Mouse (Mus musculus): ENCODE results near the gene Gfer. TPM values are rescaled to one million over a fixed set of nuclear protein-coding genes. Genes with fewer than 3 reads are reported as not detected.

Gene Gfer
- polyA plus RNA-seq (2012; ENCODE audit: insufficient read depth, insufficient read length, missing spikeins) = 32.8 and 36.9 TPM in 2 replicates

DNA sequence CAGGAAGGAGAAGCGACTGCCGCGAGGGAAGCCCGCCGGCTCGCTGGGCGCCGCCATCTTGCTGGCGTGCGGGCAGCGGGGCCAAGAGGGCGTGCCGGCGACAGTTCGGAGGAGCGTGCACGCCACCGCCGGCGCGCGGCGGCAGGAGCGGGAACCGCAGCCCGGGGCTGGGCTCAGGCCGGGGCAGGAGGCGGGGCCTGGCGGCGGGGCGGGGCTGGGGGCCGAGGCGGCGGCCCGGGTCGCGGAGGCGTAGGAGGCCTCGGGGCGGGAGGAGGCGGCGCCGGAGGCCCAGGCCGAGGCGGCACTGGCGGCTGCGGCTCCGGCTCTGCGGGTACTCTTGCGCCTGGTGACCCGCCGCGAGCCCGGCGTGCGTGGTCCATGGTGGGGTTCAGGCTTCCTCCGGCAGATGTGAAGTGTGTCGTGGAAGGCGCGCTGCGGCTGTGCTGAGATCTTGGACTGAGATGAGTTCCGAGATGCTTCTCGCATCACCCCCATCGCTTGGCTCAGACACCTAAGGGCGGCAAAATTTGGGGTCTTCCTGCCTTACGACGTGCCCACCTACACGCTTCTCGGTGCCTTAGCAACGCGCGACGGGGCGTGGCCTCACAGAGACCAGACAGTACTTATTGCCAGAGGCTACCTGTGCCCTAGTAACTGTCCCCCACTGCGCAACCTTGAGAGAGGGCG is at the start of gene Gfer, which contains the start of gene Noxo1:
TSS of gene Gfer (minus strand) at position 146 of the 687 bp plus-strand sequence.
TSS of gene Noxo1 (plus strand) at position 224 of the 687 bp plus-strand sequence.
- H3K27ac ChIP-seq (replicated peaks; ENCODE audit: low read depth, low read length) = peak within 1 kb of the TSS; percentile 43
- H3K4me1 ChIP-seq (ENCODE audit: control insufficient read depth, insufficient read depth, insufficient read length, low read length) = peaks cover 3% of the 10 kb centered on the region; the same call in 1 of the 2 replicates
- H3K4me3 ChIP-seq (ENCODE audit: insufficient read depth, low read depth, low read length) = peak within 1 kb of the TSS; percentile 92

DNA sequence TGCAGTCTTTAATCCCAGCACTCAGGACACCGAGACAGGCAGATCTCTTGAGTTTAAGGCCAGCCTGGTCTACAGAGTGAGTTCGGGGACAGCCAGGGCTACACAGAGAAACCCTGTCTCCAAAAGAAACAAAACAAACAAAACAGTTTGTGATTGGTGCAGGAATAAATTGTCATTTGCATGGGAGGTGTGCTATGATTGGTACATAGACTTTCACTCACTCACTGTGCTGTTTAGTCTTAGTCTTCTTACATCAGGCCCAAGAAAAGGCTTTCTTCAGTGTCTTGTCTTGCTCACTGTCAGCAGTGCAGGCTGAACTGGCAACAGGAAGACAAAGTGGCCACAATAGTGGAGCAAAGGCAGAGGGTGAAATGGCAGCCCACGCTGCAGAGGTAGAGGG is 48.4 kb upstream of the Gfer start:
- Histone ChIP-seq H3K4me1 (ENCODE audit: control insufficient read depth, insufficient read depth, insufficient read length, low read length) (peaks cover 4% of the 10 kb centered on the region), H3K27ac (replicated peaks; ENCODE audit: low read depth, low read length) (no peak overlapping the region), H3K4me3 (ENCODE audit: insufficient read depth, low read depth, low read length) (no peak overlapping the region)

DNA sequence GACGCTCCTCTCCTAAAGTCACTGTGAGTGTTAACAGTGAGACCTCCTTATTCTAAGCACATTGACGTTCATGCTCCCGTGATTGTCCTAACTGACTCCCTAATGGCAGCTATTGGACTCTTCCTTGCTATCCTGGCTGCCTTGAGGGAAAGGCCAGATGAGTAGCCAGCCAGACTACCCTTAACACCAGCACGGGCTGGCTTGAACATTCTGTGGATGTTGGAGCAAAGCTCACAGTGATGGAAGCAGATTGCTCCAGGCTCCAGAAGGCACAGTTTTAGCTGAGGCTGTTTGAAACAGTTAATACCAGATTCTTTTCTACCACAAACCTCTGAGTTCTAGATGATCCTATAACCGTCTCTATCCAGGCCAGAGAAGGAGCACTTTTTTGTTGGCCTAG is 47.9 kb upstream of the Gfer start:
- no peak overlapping the region for H3K4me3 ChIP-seq (ENCODE audit: insufficient read depth, low read depth, low read length)
- H3K4me1 ChIP-seq (ENCODE audit: control insufficient read depth, insufficient read depth, insufficient read length, low read length) = peaks cover 4% of the 10 kb centered on the region
- H3K27ac ChIP-seq (replicated peaks; ENCODE audit: low read depth, low read length) = no peak overlapping the region

DNA sequence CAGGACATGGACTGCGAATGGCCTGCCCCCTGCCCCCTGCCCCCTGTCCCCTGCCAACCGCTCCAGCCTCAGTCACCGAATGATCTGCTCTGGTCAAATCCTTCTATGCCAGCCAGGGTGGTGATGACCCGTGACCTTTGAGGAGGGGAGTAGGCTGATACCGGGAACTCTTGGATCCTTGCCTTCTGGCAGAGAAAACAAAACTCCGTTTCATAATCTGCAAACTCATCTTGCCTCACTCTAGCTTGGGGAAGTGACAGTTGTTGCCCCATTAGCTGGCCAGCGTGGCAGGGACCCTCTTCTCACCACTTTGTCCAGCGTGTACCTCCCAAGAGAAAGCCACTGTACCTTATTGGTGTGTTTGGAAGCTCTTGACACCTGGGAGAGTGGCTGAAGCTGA is 46.4 kb upstream of the Gfer start:
- H3K4me1 ChIP-seq (ENCODE audit: control insufficient read depth, insufficient read depth, insufficient read length, low read length) = peaks cover 12% of the 10 kb centered on the region
- no peak overlapping the region for H3K27ac ChIP-seq (replicated peaks; ENCODE audit: low read depth, low read length)
- H3K4me3 ChIP-seq (ENCODE audit: insufficient read depth, low read depth, low read length) = no peak overlapping the region

DNA sequence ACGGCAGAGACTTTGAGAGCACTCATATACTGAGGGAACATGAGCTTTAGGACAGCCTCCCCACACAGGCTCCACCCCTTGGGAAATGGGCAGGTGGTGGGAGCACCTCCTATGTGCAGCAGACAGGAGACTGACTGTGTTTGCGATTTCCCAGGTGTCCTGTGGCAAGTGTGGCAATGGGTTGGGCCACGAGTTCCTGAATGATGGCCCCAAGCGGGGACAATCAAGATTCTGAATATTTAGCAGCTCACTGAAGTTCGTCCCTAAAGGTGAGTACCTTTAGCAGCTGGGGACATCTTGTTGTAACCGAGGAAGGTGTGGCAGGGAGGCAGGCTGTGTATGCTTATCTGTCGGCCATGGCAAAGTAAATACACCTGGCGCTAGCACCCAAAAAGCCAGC is 44.0 kb upstream of the Gfer start:
- Histone ChIP-seq H3K4me3 (ENCODE audit: insufficient read depth, low read depth, low read length) (no peak overlapping the region), H3K27ac (replicated peaks; ENCODE audit: low read depth, low read length) (no peak overlapping the region), H3K4me1 (ENCODE audit: control insufficient read depth, insufficient read depth, insufficient read length, low read length) (peaks cover 14% of the 10 kb centered on the region)

DNA sequence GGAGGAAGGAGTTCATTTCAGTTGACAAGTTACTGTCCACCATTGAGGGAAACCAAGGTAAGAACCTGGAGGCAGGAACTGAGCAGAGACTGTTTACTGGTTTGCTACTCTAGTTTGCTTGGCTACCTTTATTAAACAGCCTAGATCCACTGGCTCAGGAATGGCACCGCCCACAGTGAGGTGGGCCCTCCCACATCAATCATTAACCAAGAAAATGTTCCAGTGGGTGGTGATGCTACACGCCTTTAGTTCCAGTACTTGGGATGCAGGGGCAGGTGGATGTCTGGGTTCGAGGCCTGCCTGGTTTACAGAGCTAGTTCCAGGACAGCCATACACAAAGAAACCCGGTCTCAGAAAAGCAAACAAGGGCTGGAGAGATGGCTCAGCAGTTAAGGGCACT is 42.3 kb upstream of the Gfer start:
- H3K4me1 ChIP-seq (ENCODE audit: control insufficient read depth, insufficient read depth, insufficient read length, low read length) = peaks cover 14% of the 10 kb centered on the region
- H3K4me3 ChIP-seq (ENCODE audit: insufficient read depth, low read depth, low read length) = no peak overlapping the region
- no peak overlapping the region for H3K27ac ChIP-seq (replicated peaks; ENCODE audit: low read depth, low read length)

DNA sequence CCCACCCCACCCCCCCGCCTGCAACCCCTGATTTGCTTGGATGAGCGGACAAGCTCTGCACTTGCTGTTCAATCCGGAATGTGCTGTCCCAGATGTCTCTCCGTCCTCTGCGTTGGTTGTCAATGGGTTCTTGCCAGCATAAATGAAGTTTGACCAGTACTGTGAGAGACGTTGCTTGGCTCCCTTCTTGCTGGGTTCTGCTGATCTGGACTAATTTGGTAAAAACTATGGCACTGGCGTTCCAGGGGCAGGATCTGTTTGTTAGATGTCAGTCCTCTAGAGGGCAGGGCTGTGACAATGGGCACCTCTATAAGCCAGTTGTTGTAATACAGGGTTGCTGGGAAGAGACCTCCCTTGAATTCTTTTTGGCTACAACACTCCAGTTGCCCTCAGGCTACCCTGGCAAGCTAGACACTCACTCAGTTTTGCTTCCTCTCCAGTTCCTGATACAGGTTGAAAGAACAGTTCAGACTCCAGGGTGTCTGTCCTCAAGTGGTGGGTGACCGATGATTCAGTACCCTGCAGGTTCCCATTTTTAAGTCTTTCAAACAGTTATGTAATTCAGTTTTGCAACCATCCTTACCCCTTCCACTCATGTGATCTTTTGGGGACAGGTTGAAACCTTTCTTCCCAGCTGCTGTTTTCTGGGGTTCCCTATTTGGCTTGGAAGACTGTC is 41.3 kb upstream of the Gfer start:
- peak overlapping the region; percentile 81 for H3K4me3 ChIP-seq (ENCODE audit: insufficient read depth, low read depth, low read length)
- no peak overlapping the region for H3K27ac ChIP-seq (replicated peaks; ENCODE audit: low read depth, low read length)

DNA sequence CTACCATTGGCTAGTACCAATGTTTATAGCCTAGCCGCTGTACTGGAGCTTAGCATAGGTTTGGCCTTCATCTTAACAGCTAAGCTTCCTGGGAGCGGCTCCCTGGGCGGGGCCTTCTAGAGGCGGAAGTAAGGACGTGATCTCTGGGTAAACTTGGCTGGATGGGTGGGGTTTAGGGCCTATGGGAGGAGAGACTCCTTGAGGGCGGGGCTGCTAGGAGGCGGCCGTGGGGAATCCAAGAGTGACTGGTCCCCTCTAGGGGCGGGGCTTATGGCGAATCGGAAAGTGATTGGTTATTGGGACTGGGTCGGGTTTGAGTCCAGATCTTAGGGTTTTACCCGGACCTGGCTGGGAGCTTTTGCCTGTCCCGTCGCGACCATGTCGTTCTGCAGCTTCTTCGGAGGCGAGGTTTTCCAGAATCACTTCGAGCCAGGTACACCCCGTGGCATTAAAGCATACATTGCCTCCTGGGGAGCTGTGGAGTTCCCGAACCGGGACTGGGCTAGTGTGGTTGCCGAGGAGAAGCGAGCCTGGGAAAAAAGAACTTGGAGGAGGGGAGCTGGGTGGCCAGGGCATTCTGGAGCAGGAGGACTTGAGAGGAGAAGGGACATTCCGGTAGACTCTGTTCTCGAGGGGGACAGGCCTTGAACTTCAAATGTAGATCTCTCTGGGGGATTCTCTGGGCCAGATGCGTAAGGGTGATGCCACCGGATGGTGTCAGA is 40.5 kb upstream of the Gfer start, which contains the start of gene Msrb1:
TSS of gene Msrb1 (plus strand) at position 313 of the 722 bp plus-strand sequence.
- Histone ChIP-seq H3K4me3 (ENCODE audit: insufficient read depth, low read depth, low read length) (peak within 1 kb of the TSS; percentile 81), H3K4me1 (ENCODE audit: control insufficient read depth, insufficient read depth, insufficient read length, low read length) (peaks cover 10% of the 10 kb centered on the region)

More for the DNA sequence above, 41.3 kb upstream of the Gfer start:
- peaks cover 10% of the 10 kb centered on the region for H3K4me1 ChIP-seq (ENCODE audit: control insufficient read depth, insufficient read depth, insufficient read length, low read length)

DNA sequence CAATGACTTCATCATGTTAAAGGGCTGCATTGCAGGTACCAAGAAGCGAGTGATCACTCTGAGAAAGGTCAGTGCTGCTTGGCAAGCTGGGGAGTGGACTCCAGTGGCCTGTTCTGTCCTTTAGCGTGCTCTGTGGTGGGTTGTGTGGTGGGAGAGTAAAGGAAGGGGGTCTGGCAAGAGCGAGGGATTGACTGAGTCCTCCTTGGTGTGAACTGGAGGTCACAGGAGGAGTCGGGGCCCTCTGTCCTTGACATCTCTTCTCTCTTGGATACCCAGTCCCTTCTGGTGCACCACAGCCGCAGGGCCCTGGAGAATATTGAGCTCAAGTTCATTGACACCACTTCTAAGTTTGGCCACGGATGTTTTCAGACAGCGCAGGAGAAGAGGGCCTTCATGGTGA is 39.5 kb upstream of the Gfer start:
- Histone ChIP-seq H3K27ac (replicated peaks; ENCODE audit: low read depth, low read length) (no peak overlapping the region), H3K4me1 (ENCODE audit: control insufficient read depth, insufficient read depth, insufficient read length, low read length) (peaks cover 10% of the 10 kb centered on the region), H3K4me3 (ENCODE audit: insufficient read depth, low read depth, low read length) (no peak overlapping the region)

More for the DNA sequence above, 40.5 kb upstream of the Gfer start, which contains the start of gene Msrb1:
- peak within 1 kb of the TSS; percentile 69 for H3K27ac ChIP-seq (replicated peaks; ENCODE audit: low read depth, low read length)

DNA sequence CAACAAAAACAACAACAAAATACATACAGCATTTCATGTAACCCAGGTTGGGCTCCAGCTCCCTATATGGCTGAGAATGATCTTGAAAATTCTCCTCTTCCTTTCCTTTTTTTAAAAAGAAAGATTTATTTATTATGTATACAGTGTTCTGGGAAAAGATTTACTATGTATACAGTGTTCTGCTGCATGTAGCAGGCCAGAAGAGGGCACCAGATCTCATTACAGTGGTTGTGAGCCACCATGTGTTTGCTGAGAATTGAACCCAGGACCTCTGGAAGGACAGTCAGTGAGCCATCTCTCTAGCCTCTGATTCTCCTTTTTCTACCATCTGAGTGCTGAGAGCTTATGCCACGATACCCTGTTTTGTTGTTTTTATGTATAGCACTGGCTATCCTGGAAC is 38.6 kb upstream of the Gfer start:
- Histone ChIP-seq H3K4me1 (ENCODE audit: control insufficient read depth, insufficient read depth, insufficient read length, low read length) (peaks cover 10% of the 10 kb centered on the region), H3K4me3 (ENCODE audit: insufficient read depth, low read depth, low read length) (no peak overlapping the region), H3K27ac (replicated peaks; ENCODE audit: low read depth, low read length) (no peak overlapping the region)

DNA sequence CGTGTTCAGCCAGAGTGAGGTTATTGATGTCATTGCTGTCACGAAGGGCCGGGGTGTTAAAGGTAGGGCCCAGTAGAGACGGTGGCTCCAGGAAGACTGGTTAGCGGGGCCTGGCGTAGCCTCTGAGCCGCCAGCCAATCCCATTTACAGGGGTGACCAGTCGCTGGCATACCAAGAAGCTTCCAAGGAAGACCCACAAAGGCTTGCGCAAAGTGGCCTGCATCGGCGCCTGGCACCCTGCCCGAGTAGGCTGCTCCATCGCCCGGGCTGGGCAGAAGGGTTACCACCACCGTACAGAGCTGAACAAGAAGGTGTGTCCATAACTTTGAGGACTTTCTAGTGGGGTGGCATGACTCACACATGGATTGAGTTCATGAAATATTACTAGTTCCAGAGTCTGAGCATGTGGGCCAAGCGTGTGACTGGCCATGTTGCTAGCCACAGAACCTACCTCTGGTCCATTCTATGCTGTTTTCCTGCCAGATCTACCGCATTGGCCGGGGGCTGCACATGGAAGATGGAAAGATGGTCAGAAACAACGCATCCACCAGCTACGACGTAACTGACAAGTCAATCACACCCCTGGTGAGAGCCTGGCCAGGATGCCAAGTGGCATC is 37.6 kb upstream of the Gfer start:
- peaks cover 10% of the 10 kb centered on the region for H3K4me1 ChIP-seq (ENCODE audit: control insufficient read depth, insufficient read depth, insufficient read length, low read length)
- H3K27ac ChIP-seq (replicated peaks; ENCODE audit: low read depth, low read length) = no peak overlapping the region
- no peak overlapping the region for H3K4me3 ChIP-seq (ENCODE audit: insufficient read depth, low read depth, low read length)

DNA sequence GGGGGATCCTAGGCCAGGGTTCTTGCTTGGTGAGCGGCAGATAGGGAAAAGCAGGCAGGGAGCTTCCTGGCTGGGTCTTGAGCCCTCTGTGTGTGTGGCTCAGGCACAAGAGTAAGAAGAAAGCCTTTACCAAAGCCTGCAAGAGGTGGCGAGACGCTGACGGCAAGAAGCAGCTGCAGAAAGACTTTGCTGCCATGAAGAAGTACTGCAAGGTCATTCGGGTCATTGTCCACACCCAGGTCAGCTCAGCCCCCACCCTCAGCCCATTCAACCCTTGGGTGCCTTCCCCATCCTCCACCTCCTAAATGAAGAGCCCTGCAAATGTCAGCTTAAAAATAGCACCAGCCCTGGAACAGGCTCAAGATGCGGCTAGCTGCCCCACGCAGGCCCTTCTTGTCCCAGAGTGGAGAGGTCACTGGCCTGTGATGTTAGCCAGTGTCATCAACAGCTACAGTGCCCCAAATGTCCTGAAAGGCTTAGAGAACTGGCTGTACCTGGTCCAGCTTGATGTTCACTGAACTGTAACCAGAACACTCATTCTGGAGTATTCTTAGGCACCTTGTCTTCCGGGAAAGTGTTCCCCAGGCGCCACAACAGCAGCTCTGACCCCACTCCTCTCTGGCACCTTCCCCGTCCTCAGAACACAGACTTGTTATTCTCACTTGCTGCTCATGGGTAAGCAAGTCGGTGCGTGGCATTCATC is 36.4 kb upstream of the Gfer start:
- Histone ChIP-seq H3K27ac (replicated peaks; ENCODE audit: low read depth, low read length) (no peak overlapping the region), H3K4me1 (ENCODE audit: control insufficient read depth, insufficient read depth, insufficient read length, low read length) (peaks cover 4% of the 10 kb centered on the region), H3K4me3 (ENCODE audit: insufficient read depth, low read depth, low read length) (no peak overlapping the region)

DNA sequence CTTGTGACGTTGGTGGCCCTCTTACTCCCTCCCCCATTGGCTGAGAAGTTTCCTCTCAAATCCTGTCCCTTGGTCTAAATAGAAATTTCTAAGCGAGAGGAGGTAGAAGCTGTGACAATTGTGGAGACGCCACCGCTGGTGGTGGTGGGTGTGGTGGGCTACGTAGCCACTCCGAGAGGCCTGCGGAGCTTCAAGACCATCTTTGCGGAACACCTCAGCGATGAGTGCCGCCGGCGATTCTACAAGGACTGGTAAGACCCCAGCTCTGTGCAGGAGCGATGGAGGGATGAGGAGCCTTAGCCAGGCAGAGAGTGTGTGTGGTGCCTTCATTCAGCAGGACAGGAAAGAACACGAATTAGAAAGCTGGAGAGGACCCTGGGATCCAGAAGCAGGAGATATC is 34.8 kb upstream of the Gfer start:
- Histone ChIP-seq H3K4me3 (ENCODE audit: insufficient read depth, low read depth, low read length) (no peak overlapping the region), H3K4me1 (ENCODE audit: control insufficient read depth, insufficient read depth, insufficient read length, low read length) (no peaks in the 10 kb centered on the region)

DNA sequence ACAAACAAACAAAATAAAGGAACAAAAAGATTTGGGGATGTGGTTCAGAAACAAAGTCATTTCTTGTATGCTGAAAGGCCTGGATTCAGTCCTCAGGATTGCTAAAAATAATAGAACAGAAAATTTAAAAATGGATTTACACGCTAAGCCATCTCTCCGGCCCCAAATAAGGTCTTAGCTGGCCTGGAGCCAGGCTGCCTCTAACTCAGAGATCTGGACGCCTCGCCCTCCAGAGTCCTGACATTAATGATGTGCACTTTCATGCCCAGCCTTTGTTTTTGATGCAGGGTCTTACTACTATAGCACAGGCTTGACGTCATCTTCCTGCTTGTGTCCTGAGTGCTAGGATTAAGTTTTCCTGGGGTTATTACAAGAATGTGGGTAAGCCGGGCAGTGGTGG is 33.1 kb upstream of the Gfer start:
- Histone ChIP-seq H3K4me1 (ENCODE audit: control insufficient read depth, insufficient read depth, insufficient read length, low read length) (no peaks in the 10 kb centered on the region), H3K4me3 (ENCODE audit: insufficient read depth, low read depth, low read length) (no peak overlapping the region), H3K27ac (replicated peaks; ENCODE audit: low read depth, low read length) (no peak overlapping the region)

More for the DNA sequence above, 34.8 kb upstream of the Gfer start:
- H3K27ac ChIP-seq (replicated peaks; ENCODE audit: low read depth, low read length) = no peak overlapping the region
